Mouse (Mus musculus) limb, embryonic 11.5 days (tissue): Measurements from ENCODE around the gene Serpinc1. TPM values are rescaled to one million over a fixed set of nuclear protein-coding genes. Genes with fewer than 3 reads are reported as not detected.

ENCODE experiments used
- ATAC-seq: fragments of 200-750 bp; cut with Nextera tagmentation; 2 replicates; pipeline ENCODE4 v1.8.0; 2017; ENCODE audit warnings: low read depth; ENCODE audit not compliant: insufficient number of reproducible peaks, low FRiP score, low TSS enrichment
- DNase-seq: peaks from one replicate; pipeline ENCODE4 v3.0.0-alpha.2; 2015; ENCODE audit warnings: low spot score
- H3K27ac ChIP-seq: fragments of 300-500 bp; sonication (generic); replicated peaks from 2 replicates; pipeline ENCODE4 v1.5.1; 2014; ENCODE audit warnings: low read depth, mild to moderate bottlenecking, low read length
- H3K27me3 ChIP-seq: fragments of 300-500 bp; sonication (generic); 2 replicates; pipeline ENCODE4 v1.6.1; 2014; ENCODE audit warnings: mild to moderate bottlenecking, low read length, mixed read lengths; ENCODE audit not compliant: control insufficient read depth, insufficient read depth
- H3K36me3 ChIP-seq: fragments of 300-500 bp; sonication (generic); 2 replicates; pipeline ENCODE4 v1.6.1; 2014; ENCODE audit warnings: mild to moderate bottlenecking, low read length, moderate library complexity, mixed read lengths; ENCODE audit not compliant: control insufficient read depth, insufficient read depth
- H3K4me1 ChIP-seq: fragments of 300-500 bp; sonication (generic); 2 replicates; pipeline ENCODE4 v1.6.1; 2014; ENCODE audit warnings: low read length, mixed read lengths; ENCODE audit not compliant: control insufficient read depth, insufficient read depth
- H3K4me2 ChIP-seq: fragments of 300-500 bp; sonication (generic); 2 replicates; pipeline ENCODE4 v1.6.1; 2014; ENCODE audit warnings: low read depth, mild to moderate bottlenecking, moderate library complexity; ENCODE audit not compliant: severe bottlenecking
- H3K4me3 ChIP-seq: fragments of 300-500 bp; sonication (generic); 2 replicates; pipeline ENCODE4 v1.5.1; 2014; ENCODE audit warnings: low read depth, low read length
- H3K9ac ChIP-seq: fragments of 300-500 bp; sonication (generic); 2 replicates; pipeline ENCODE4 v1.6.1; 2014; ENCODE audit warnings: mild to moderate bottlenecking, low read length
- H3K9me3 ChIP-seq: fragments of 300-500 bp; sonication (generic); 2 replicates; pipeline ENCODE4 v1.6.1; 2016; ENCODE audit warnings: low read length; ENCODE audit not compliant: control insufficient read depth
- WGBS: fragments of 180-500 bp; shearing (Covaris S2); extraction: QIAGEN DNeasy Blood & Tissue Kit; methylation state at CpG from one replicate; pipeline ENCODE4 v1.1.7; 2014; 5-methylcytosine and 5-hydroxymethylcytosine counted together
- polyA plus RNA-seq: library from polyadenylated mRNA; unstranded; fragments of >200 nt; fragmentation: Nextera tagmentation; extraction: Ambion mirVana; gene quantifications from 2 replicates; pipeline ENCODE4 v1.2.1, GENCODE M21; 2014

The Serpinc1 gene
- polyA plus RNA-seq, 1 experiment from 2014 or later = 2.0 TPM

DNA sequence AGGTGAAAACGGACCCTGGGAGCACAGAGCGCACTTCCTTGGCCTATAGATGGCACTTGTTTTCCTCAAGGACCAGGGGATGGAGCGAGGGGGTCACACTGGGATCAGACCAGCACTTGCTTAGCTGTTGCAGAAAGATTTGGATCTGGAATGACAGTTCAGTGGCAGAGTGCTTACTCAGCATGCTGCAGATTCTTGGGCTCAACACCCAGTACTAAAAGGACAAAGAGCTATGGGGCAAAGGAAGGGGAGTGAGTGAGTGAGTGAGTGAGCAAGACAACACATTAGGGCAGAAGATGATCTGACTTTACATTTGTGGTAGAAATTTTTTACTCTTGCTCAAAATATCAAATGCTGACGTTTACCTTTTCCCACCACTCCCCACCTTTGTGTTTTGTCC is 26.6 kb downstream of the Serpinc1 start:
- DNase-seq = no peak
- no peak overlapping the region for H3K4me2 ChIP-seq
- no peak overlapping the region for H3K27ac ChIP-seq
- WGBS = 67% methylated on average over 4 of the region's 4 CpGs
- no peaks in the 10 kb centered on the region for H3K9me3 ChIP-seq
- ATAC-seq = no peak
- no peaks in the 10 kb centered on the region for H3K27me3 ChIP-seq
- no peak overlapping the region for H3K4me3 ChIP-seq
- peaks cover 4% of the 10 kb centered on the region; the same call in 1 of the 2 replicates for H3K36me3 ChIP-seq
- H3K4me1 ChIP-seq = no peaks in the 10 kb centered on the region
- H3K9ac ChIP-seq = no peak overlapping the region

GRCm38 (mm10) chr1:161005526-161005925 is 27.1 kb downstream of the Serpinc1 start:
- WGBS = 52% methylated on average over 3 of the region's 3 CpGs
- no peaks in the 10 kb centered on the region for H3K9me3 ChIP-seq
- H3K27me3 ChIP-seq = no peaks in the 10 kb centered on the region
- ATAC-seq (no peak), DNase-seq (no peak)
- H3K36me3 ChIP-seq = peaks cover 4% of the 10 kb centered on the region; the same call in 1 of the 2 replicates
- no peak overlapping the region for H3K4me3 ChIP-seq
- H3K27ac ChIP-seq = 0 out of 2 replicates have a peak overlapping the region, but pooled peaks have one; percentile 14
- H3K4me1 ChIP-seq = no peaks in the 10 kb centered on the region
- no peak overlapping the region for H3K9ac ChIP-seq
- no peak overlapping the region for H3K4me2 ChIP-seq

- peaks cover 4% of the 10 kb centered on the region; the same call in 1 of the 2 replicates for H3K36me3 ChIP-seq
- no peak overlapping the region for H3K9ac ChIP-seq
- no peaks in the 10 kb centered on the region for H3K27me3 ChIP-seq
- H3K4me2 ChIP-seq = no peak overlapping the region
- no peak for ATAC-seq
- H3K27ac ChIP-seq = no peak overlapping the region
- H3K4me1 ChIP-seq = no peaks in the 10 kb centered on the region
- 83% methylated on average over 5 of the region's 5 CpGs for WGBS
- H3K4me3 ChIP-seq = no peak overlapping the region
- DNase-seq = no peak
- H3K9me3 ChIP-seq = no peaks in the 10 kb centered on the region
Observed at GRCm38 (mm10) chr1:161006471-161006870, 28.1 kb downstream of the Serpinc1 start.

GRCm38 (mm10) chr1:161008038-161008437 is 29.7 kb downstream of the Serpinc1 start:
- Histone ChIP-seq H3K27ac (no peak overlapping the region), H3K9me3 (no peaks in the 10 kb centered on the region), H3K9ac (no peak overlapping the region), H3K4me1 (no peaks in the 10 kb centered on the region), H3K4me3 (no peak overlapping the region), H3K27me3 (no peaks in the 10 kb centered on the region), H3K4me2 (no peak overlapping the region), H3K36me3 (peaks cover 4% of the 10 kb centered on the region; the same call in 1 of the 2 replicates)
- ATAC-seq = no peak
- no peak for DNase-seq
- 96% methylated on average over 2 of the region's 2 CpGs for WGBS

DNA sequence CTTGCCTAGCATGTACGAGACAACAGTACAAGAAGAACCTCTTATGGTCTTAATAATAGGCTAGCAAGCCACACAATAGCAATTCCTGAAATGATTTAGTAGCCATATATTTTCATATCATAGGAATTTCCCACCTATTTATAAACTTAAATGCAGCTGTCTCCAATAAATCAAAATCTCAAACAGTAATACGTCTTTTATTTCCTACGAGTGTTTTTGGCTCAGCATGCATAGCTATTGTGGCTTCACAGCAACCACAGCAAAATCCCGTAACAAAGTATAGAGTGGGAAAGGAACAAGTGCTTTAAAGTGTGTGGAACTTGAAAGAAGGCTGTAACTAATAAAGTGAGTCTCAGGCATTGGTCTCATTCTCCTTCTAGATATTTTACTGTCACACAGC is 32.1 kb downstream of the Serpinc1 start:
- ATAC-seq (no peak), DNase-seq (no peak)
- 88% methylated on average over 4 of the region's 4 CpGs for WGBS
- H3K9ac ChIP-seq = no peak overlapping the region
- H3K9me3 ChIP-seq = no peaks in the 10 kb centered on the region
- H3K4me3 ChIP-seq = no peak overlapping the region
- H3K4me2 ChIP-seq = no peak overlapping the region
- H3K36me3 ChIP-seq = peaks cover 2% of the 10 kb centered on the region; the same call in 1 of the 2 replicates
- H3K27me3 ChIP-seq = no peaks in the 10 kb centered on the region
- H3K27ac ChIP-seq = no peak overlapping the region
- H3K4me1 ChIP-seq = no peaks in the 10 kb centered on the region

GRCm38 (mm10) chr1:161016378-161016777 is 38.0 kb downstream of the Serpinc1 start:
- H3K27me3 ChIP-seq = no peaks in the 10 kb centered on the region
- H3K4me2 ChIP-seq = no peak overlapping the region
- no peak overlapping the region for H3K9ac ChIP-seq
- no peak overlapping the region for H3K27ac ChIP-seq
- WGBS = 84% methylated on average over 2 of the region's 2 CpGs
- H3K9me3 ChIP-seq = no peaks in the 10 kb centered on the region
- peaks cover 2% of the 10 kb centered on the region; the same call in 1 of the 2 replicates for H3K36me3 ChIP-seq
- DNase-seq (no peak), ATAC-seq (no peak)
- no peaks in the 10 kb centered on the region for H3K4me1 ChIP-seq
- H3K4me3 ChIP-seq = no peak overlapping the region

DNA sequence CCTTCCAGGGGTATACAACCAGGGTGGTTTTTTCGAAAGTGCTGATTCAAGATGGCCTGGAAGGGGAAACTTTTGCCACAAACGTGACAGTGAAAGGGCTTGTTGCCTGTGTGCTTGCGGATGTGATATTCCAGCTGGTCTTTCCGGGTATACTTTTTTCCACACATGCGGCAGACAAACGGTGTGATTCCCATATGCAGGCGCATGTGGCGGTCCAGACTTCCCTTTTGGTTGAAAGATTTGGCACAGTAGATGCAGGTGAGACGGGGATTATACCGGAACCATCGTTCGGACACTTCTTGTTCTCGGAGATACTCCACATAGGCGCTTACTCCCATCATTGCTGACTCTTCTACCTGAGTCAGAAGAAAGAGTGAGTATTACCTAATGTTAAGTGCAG is 41.7 kb downstream of the Serpinc1 start:
- H3K4me1 ChIP-seq = no peaks in the 10 kb centered on the region
- no peak overlapping the region for H3K9ac ChIP-seq
- no peak overlapping the region for H3K4me3 ChIP-seq
- ATAC-seq (no peak), DNase-seq (no peak)
- peaks cover 2% of the 10 kb centered on the region; the same call in 1 of the 2 replicates for H3K36me3 ChIP-seq
- 95% methylated on average over 14 of the region's 14 CpGs for WGBS
- H3K27ac ChIP-seq = no peak overlapping the region
- no peaks in the 10 kb centered on the region for H3K27me3 ChIP-seq
- H3K4me2 ChIP-seq = no peak overlapping the region
- no peaks in the 10 kb centered on the region for H3K9me3 ChIP-seq

DNA sequence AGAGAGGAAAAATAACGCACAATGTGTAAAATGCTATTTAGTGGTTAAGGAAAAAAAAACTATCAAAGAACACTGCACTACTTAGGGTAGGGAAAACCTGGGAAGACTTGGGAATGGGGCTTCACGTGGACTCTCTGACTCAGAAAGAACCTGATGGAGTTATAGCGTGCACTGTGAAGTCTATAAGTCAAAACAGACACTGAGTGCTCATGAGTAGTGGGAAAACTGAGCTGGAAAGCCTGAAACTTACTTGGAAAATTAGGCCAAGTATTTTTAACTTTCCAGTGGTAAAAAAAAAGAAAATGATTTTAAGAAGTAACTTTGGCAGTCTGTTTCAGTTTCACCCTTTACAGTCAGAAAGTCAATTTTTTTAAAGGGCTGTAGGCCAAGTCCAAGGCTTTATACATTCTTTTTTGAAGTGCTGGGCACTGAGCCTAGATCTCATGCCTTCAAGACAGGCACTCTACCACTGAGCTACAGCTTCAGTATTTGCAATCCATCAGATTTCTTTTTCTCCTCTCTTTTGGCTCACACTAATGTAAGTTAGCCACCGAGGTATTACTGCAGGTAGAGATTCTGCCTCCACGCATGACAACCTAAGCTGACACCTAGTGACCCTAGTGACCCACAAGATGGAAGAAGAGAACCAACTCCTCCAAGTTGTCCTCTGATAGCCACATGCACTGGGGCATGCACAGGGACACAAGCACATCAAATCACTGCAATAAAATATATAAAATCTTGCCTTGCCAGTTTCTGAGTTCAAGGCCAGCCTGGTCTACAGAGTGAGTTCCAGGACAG is 47.2 kb downstream of the Serpinc1 start:
- whole genome bisulfite sequencing = 89% methylated on average over 5 of the region's 5 CpGs
- peaks cover 2% of the 10 kb centered on the region; the same call in 1 of the 2 replicates for H3K36me3 ChIP-seq
- H3K4me2 ChIP-seq = no peak overlapping the region
- DNase-seq = no peak
- no peaks in the 10 kb centered on the region for H3K9me3 ChIP-seq
- H3K4me3 ChIP-seq = no peak overlapping the region
- no peak overlapping the region for H3K9ac ChIP-seq
- no peaks in the 10 kb centered on the region for H3K27me3 ChIP-seq
- H3K4me1 ChIP-seq = no peaks in the 10 kb centered on the region
- H3K27ac ChIP-seq = no peak overlapping the region
- ATAC-seq = no peak
